Mouse (Mus musculus) ZHBTc4 (cell line): ENCODE measurements around the gene Lrrfip2.

Experiments used
- DNase-seq: peaks from one replicate; pipeline ENCODE4 v3.0.0-alpha.2; 2011; ENCODE audit warnings: low read depth, low spot score

Gene Lrrfip2

GRCm38 (mm10) chr9:111117794-111118251, 431 bp downstream of the Lrrfip2 start:
- DNase-seq: peak; percentile 89

GRCm38 (mm10) chr9:111118252-111118890, 979 bp downstream of the Lrrfip2 start:
- DNase-seq: peak; percentile 75

GRCm38 (mm10) chr9:111118891-111119441, 1.6 kb downstream of the Lrrfip2 start:
- DNase-seq: peak; percentile 9

- no peak for DNase-seq
Measured at GRCm38 (mm10) chr9:111122446-111122845, 5.1 kb downstream of the Lrrfip2 start.

GRCm38 (mm10) chr9:111123336-111123735, 5.9 kb downstream of the Lrrfip2 start:
- no peak for DNase-seq

GRCm38 (mm10) chr9:111124440-111124839, 7.0 kb downstream of the Lrrfip2 start:
- DNase-seq: no peak

GRCm38 (mm10) chr9:111126735-111127134, 9.3 kb downstream of the Lrrfip2 start:
- DNase-seq: no peak

- peak; percentile 25 for DNase-seq
Measured at GRCm38 (mm10) chr9:111127749-111128148, 10.4 kb downstream of the Lrrfip2 start.

GRCm38 (mm10) chr9:111130126-111130525, 12.7 kb downstream of the Lrrfip2 start:
- DNase-seq: no peak

GRCm38 (mm10) chr9:111138161-111138560, 20.8 kb downstream of the Lrrfip2 start:
- no peak for DNase-seq

- DNase-seq: no peak
Measured at GRCm38 (mm10) chr9:111142721-111143120, 25.3 kb downstream of the Lrrfip2 start.

- no peak for DNase-seq
Measured at GRCm38 (mm10) chr9:111143387-111143786, 26.0 kb downstream of the Lrrfip2 start.

- no peak for DNase-seq
Measured at GRCm38 (mm10) chr9:111144711-111145110, 27.3 kb downstream of the Lrrfip2 start.

- no peak for DNase-seq
Measured at GRCm38 (mm10) chr9:111145497-111146190, 28.3 kb downstream of the Lrrfip2 start.

GRCm38 (mm10) chr9:111146216-111146798, 28.9 kb downstream of the Lrrfip2 start:
- DNase-seq: no peak

GRCm38 (mm10) chr9:111148006-111148405, 30.6 kb downstream of the Lrrfip2 start:
- DNase-seq: no peak

- DNase-seq: no peak
Measured at GRCm38 (mm10) chr9:111148414-111148813, 31.0 kb downstream of the Lrrfip2 start.

- DNase-seq: peak; percentile 35
Measured at GRCm38 (mm10) chr9:111149188-111149945, 32.0 kb downstream of the Lrrfip2 start.

GRCm38 (mm10) chr9:111152314-111152897, 35.0 kb downstream of the Lrrfip2 start:
- DNase-seq: no peak

GRCm38 (mm10) chr9:111153026-111153425, 35.6 kb downstream of the Lrrfip2 start:
- DNase-seq: no peak

- DNase-seq: no peak
Measured at GRCm38 (mm10) chr9:111155764-111156458, 38.5 kb downstream of the Lrrfip2 start.
